Mouse (Mus musculus) ES-E14 (cell line): Measurements from ENCODE around the gene Gabra3. TPM values are rescaled to one million over a fixed set of nuclear protein-coding genes. Genes with fewer than 3 reads are reported as not detected.

ENCODE experiments used
- DNase-seq: peaks from one replicate; pipeline ENCODE4 v3.0.0-alpha.2; 2013; ENCODE audit warnings: low read depth, low spot score
- H3K27ac ChIP-seq: 2 replicates; pipeline ENCODE4 v1.5.1; 2012; ENCODE audit warnings: low read depth, mild to moderate bottlenecking, low read length, moderate library complexity, mixed read lengths; ENCODE audit not compliant: poor library complexity, insufficient read depth, severe bottlenecking
- H3K36me3 ChIP-seq: 2 replicates; pipeline ENCODE4 v1.6.1; 2012; ENCODE audit warnings: mild to moderate bottlenecking, low read length, moderate library complexity, mixed read lengths; ENCODE audit not compliant: control insufficient read depth, poor library complexity, insufficient read depth, severe bottlenecking
- H3K4me1 ChIP-seq, 2 experiments: fragments of 150-350 bp in 1 of 2; sonication (generic) in 1 of 2; 2 replicates each; pipeline ENCODE4 v1.6.1; 2012; ENCODE audit warnings: low read length in 2 of 2, mild to moderate bottlenecking in 1 of 2, mixed read lengths in 1 of 2; ENCODE audit not compliant: control insufficient read depth in 2 of 2, insufficient read depth in 2 of 2, poor library complexity in 1 of 2
- H3K4me3 ChIP-seq, 2 experiments: fragments of 150-350 bp in 1 of 2; sonication (generic) in 1 of 2; 2 replicates each; pipeline ENCODE4 v1.5.1; 2012; ENCODE audit warnings: low read length in 2 of 2, low read depth in 1 of 2, mild to moderate bottlenecking in 1 of 2, mixed read lengths in 1 of 2; ENCODE audit not compliant: insufficient read depth in 1 of 2, poor library complexity in 1 of 2, severe bottlenecking in 1 of 2
- H3K9ac ChIP-seq: 2 replicates; pipeline ENCODE4 v1.6.1; 2012; ENCODE audit warnings: low read depth, mild to moderate bottlenecking, low read length, mixed read lengths; ENCODE audit not compliant: poor library complexity, insufficient read depth, severe bottlenecking
- H3K9me3 ChIP-seq: fragments of 150-350 bp; sonication (generic); 2 replicates; pipeline ENCODE4 v1.6.1; 2012; ENCODE audit warnings: low read depth, mild to moderate bottlenecking, low read length; ENCODE audit not compliant: control insufficient read depth, insufficient read depth
- CHD2 ChIP-seq: IDR thresholded peaks from 2 replicates; pipeline ENCODE4 v1.6.1; 2014; ENCODE audit warnings: mild to moderate bottlenecking, low read depth, low read length, inconsistent platforms
- HCFC1 ChIP-seq: IDR thresholded peaks from 2 replicates; pipeline ENCODE4 v1.6.1; 2012; ENCODE audit warnings: low read length, inconsistent platforms, borderline replicate concordance; ENCODE audit not compliant: insufficient read depth
- MAFK ChIP-seq: IDR thresholded peaks from 2 replicates; pipeline ENCODE4 v1.6.1; 2014; ENCODE audit warnings: mild to moderate bottlenecking, low read depth, low read length, inconsistent platforms; ENCODE audit not compliant: insufficient read depth
- ZC3H11A ChIP-seq: IDR thresholded peaks from 2 replicates; pipeline ENCODE4 v1.6.1; 2012; ENCODE audit warnings: low read depth, mild to moderate bottlenecking, inconsistent platforms, low read length, borderline replicate concordance
- ZNF384 ChIP-seq: IDR thresholded peaks from 2 replicates; pipeline ENCODE4 v1.6.1; 2012; ENCODE audit warnings: low read depth, low read length, inconsistent platforms
- in situ Hi-C, 2 experiments: fragments of 600-800 bp; cut with MboI; formaldehyde crosslinking; loops; one replicate each; pipeline ENCODE4 v1.15.1; 2025; ENCODE audit warnings: low sequenced_read_pairs in 2 of 2, inconsistent platforms in 1 of 2; ENCODE audit not compliant: unreplicated experiment in 2 of 2
- total RNA-seq: library from RNA; depleted of rRNA; stranded (reverse); fragments of 300-350 nt; gene quantifications from 2 replicates; pipeline ENCODE4 v1.2.3, GENCODE M21; 2012; rRNA removed

The Gabra3 gene
- total RNA-seq = 0.42 and 0.58 TPM in 2 replicates

GRCm38 (mm10) chrX:72656230-72656898 lies at the start of gene Gabra3:
TSS of gene Gabra3 (minus strand) at chrX:72656848.
- Histone ChIP-seq H3K4me1 (no peaks in the 10 kb centered on the region), H3K27ac (no peak within 1 kb of the TSS), H3K4me3 (peak within 1 kb of the TSS in 1 of 2 experiments; percentile 7; a peak in 2 of 4 replicates), H3K9ac (no peak within 1 kb of the TSS), H3K9me3 (no peaks in the 10 kb centered on the region), H3K36me3 (no peaks in the 10 kb centered on the region)
- DNase-seq = no peak
- no peak for TF ChIP-seq CHD2
- no peak for TF ChIP-seq ZNF384
- TF ChIP-seq MAFK = no peak
- TF ChIP-seq HCFC1 = no peak
- TF ChIP-seq ZC3H11A = no peak
- in situ Hi-C loops = no loop called here

GRCm38 (mm10) chrX:72655789-72656188 lies 859 bp downstream of the Gabra3 start:
- DNase-seq = no peak
- no peaks in the 10 kb centered on the region for H3K36me3 ChIP-seq
- peak overlapping the region in 1 of 2 experiments; percentile 7; a peak in 2 of 4 replicates for H3K4me3 ChIP-seq
- H3K4me1 ChIP-seq = no peaks in the 10 kb centered on the region
- TF ChIP-seq MAFK (no peak), CHD2 (no peak)
- no peaks in the 10 kb centered on the region for H3K9me3 ChIP-seq
- H3K9ac ChIP-seq = no peak overlapping the region
- in situ Hi-C loops = no loop called here
- no peak overlapping the region for H3K27ac ChIP-seq

GRCm38 (mm10) chrX:72655381-72655780 lies 1.3 kb downstream of the Gabra3 start:
- Histone ChIP-seq H3K9me3 (no peaks in the 10 kb centered on the region), H3K27ac (no peak overlapping the region), H3K4me3 (peak overlapping the region in 1 of 2 experiments; percentile 7; a peak in 1 of 4 replicates), H3K36me3 (no peaks in the 10 kb centered on the region), H3K9ac (no peak overlapping the region), H3K4me1 (no peaks in the 10 kb centered on the region)
- TF ChIP-seq MAFK = no peak
- TF ChIP-seq ZC3H11A = no peak
- TF ChIP-seq ZNF384 = no peak
- no peak for TF ChIP-seq HCFC1
- TF ChIP-seq CHD2 = no peak
- in situ Hi-C loops = no loop called here
- DNase-seq = no peak

GRCm38 (mm10) chrX:72650688-72651087 lies 6.0 kb downstream of the Gabra3 start:
- no peaks in the 10 kb centered on the region for H3K9me3 ChIP-seq
- H3K4me3 ChIP-seq = no peak overlapping the region
- H3K4me1 ChIP-seq = no peaks in the 10 kb centered on the region
- DNase-seq = no peak
- in situ Hi-C loops = no loop called here
- H3K36me3 ChIP-seq = no peaks in the 10 kb centered on the region
- H3K27ac ChIP-seq = no peak overlapping the region
- H3K9ac ChIP-seq = no peak overlapping the region
- TF ChIP-seq HCFC1 = no peak
- no peak for TF ChIP-seq ZC3H11A

- Histone ChIP-seq H3K27ac (no peak overlapping the region), H3K9ac (no peak overlapping the region), H3K9me3 (no peaks in the 10 kb centered on the region), H3K36me3 (no peaks in the 10 kb centered on the region), H3K4me3 (no peak overlapping the region), H3K4me1 (no peaks in the 10 kb centered on the region)
- DNase-seq = no peak
- in situ Hi-C loops = no loop called here
- TF ChIP-seq MAFK = no peak
- no peak for TF ChIP-seq CHD2
- 0 out of 2 replicates have a peak, but pooled peaks have one; percentile 12 for TF ChIP-seq ZC3H11A
- 0 out of 2 replicates have a peak, but pooled peaks have one; percentile 40 for TF ChIP-seq ZNF384
- no peak for TF ChIP-seq HCFC1
Measured at GRCm38 (mm10) chrX:72644691-72645090, 12.0 kb downstream of the Gabra3 start.
